Mouse (Mus musculus): ENCODE data around the gene Blm.

DNA sequence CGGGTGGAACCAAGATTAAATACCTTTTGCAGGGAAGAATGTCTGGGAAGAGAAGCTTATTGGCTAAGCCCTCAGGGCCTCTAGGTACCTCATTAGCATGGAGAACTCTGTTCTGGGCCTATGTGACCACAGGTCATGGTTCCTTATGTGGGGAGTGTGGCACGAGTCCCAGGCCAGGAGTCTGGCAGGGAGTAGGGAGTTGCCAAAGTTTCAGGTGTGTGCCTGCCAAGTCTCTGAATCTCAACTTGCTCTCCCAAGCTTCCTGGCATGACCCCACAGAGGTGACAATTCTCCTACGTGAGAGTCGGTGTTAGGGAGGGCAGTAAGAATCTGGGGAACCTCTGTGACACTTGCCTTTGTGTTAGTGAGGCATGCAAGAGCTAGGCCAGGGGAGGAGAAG lies 22.2 kb upstream of the Blm start:
- no peak for TF ChIP-seq POLR2A (IDR thresholded peaks at IDR 0.05; ENCODE audit: low read depth, low read length)
- no peak for TF ChIP-seq JUND (conservative IDR thresholded peaks at IDR 0.05; ENCODE audit: low read depth, low read length)
- TF ChIP-seq CHD2 (IDR thresholded peaks at IDR 0.05; ENCODE audit: low read length), result no peak
- TF ChIP-seq CTCF (conservative IDR thresholded peaks at IDR 0.05 in 1 of 2, IDR thresholded peaks at IDR 0.05 in 1 of 2; ENCODE audit: low read depth in 2 of 2, low read length in 2 of 2), result no peak
- no peak for TF ChIP-seq CHD1 (IDR thresholded peaks at IDR 0.05; ENCODE audit: low read depth, low read length)

Data from CH12.LX (cell line).